In genomic region chr2:153147715-153148114, GRCm38 (mm10) we compare ENCODE assay signal across 8 mouse cellular contexts. TPM values are rescaled to one million over a fixed set of nuclear protein-coding genes. Genes with fewer than 3 reads are reported as not detected.
A peak's percentile ranks its signal among the peaks of the same experiment; 100 is the strongest.
DNase-seq lines count a peak whose midpoint lies in the region; ATAC-seq and TF ChIP-seq lines count a peak whose summit lies in the region.

No protein-coding gene starts in this region.

- H3K9ac ChIP-seq in ES-E14 (ENCODE audit: insufficient read depth, low read depth, low read length, poor library complexity, severe bottlenecking): no peak overlapping the region
- H3K9ac ChIP-seq in heart, postnatal 0 days (replicated peaks; ENCODE audit: low read depth, low read length): no peak overlapping the region

- no peaks in the 10 kb centered on the region for H3K27me3 ChIP-seq in heart, postnatal 0 days (ENCODE audit: control insufficient read depth, insufficient read depth, low read length)

- in situ Hi-C loops in ES-E14 (cut with MboI; ENCODE audit: low sequenced_read_pairs in 2 of 2, unreplicated experiment in 2 of 2): loop anchor here (10.0 to 25.0 kb wide), 2 partner anchors 233 to 235 kb away; partner anchors contain the start of gene Mylk2 (in 2 of the 2)

- no peak overlapping the region for H3K4me3 ChIP-seq in ES-E14 (ENCODE audit: insufficient read depth in 1 of 2, low read depth in 1 of 2, low read length in 2 of 2, poor library complexity in 1 of 2, severe bottlenecking in 1 of 2)
- no peak overlapping the region for H3K4me3 ChIP-seq in heart, postnatal 0 days (ENCODE audit: low read depth, low read length)

- TF ChIP-seq EP300 in heart, postnatal 0 days (IDR thresholded peaks at IDR 0.05; ENCODE audit: low read depth): no peak

- no peak for ATAC-seq in heart, postnatal 0 days (ENCODE audit: insufficient read depth, low read depth)

- no peak overlapping the region for H3K27ac ChIP-seq in ES-E14 (ENCODE audit: insufficient read depth, low read depth, low read length, poor library complexity, severe bottlenecking)
- no peak overlapping the region for H3K27ac ChIP-seq in heart, postnatal 0 days (ENCODE audit: low read depth)

- H3K9me3 ChIP-seq in ES-E14 (ENCODE audit: control insufficient read depth, insufficient read depth, low read depth, low read length): no peaks in the 10 kb centered on the region
- H3K9me3 ChIP-seq in heart, postnatal 0 days (replicated peaks; ENCODE audit: control insufficient read depth, low read length): no peaks in the 10 kb centered on the region

- DNase-seq in ES-E14 (ENCODE audit: low read depth, low spot score): peak; percentile 51
- DNase-seq in adrenal gland, postnatal 14 days: peak; percentile 82
- DNase-seq in embryo, embryonic 9.5 days (ENCODE audit: extremely low spot score): peak; percentile 58
- peak; percentile 46 for DNase-seq in heart, postnatal 0 days (ENCODE audit: low spot score)
- DNase-seq in layer of hippocampus, adult 9-10 months (ENCODE audit: low spot score): peak; percentile 66
- DNase-seq in lung, postnatal 25 days (ENCODE audit: low spot score): peak; percentile 76
- peak; percentile 75 to 81 for DNase-seq in right cerebral cortex, adult 2 months (ENCODE audit: low spot score in 2 of 2)
- peak; percentile 72 for DNase-seq in urinary bladder, postnatal 25 days (ENCODE audit: low spot score)

- WGBS in heart, postnatal 0 days: 16% methylated on average over 3 of the region's 3 CpGs

- H3K4me1 ChIP-seq in ES-E14 (ENCODE audit: control insufficient read depth in 2 of 2, insufficient read depth in 2 of 2, low read length in 2 of 2, poor library complexity in 1 of 2): no peaks in the 10 kb centered on the region
- H3K4me1 ChIP-seq in heart, postnatal 0 days (ENCODE audit: control insufficient read depth, insufficient read depth): no peaks in the 10 kb centered on the region

- no peak overlapping the region for H3K4me2 ChIP-seq in heart, postnatal 0 days (ENCODE audit: low read depth, low read length)

- TF ChIP-seq CTCF in heart, postnatal 0 days (IDR thresholded peaks at IDR 0.05; ENCODE audit: low read depth): peak; percentile 95

- H3K36me3 ChIP-seq in ES-E14 (ENCODE audit: control insufficient read depth, insufficient read depth, low read length, poor library complexity, severe bottlenecking): peaks cover 19% of the 10 kb centered on the region
- no peaks in the 10 kb centered on the region for H3K36me3 ChIP-seq in heart, postnatal 0 days (replicated peaks; ENCODE audit: control insufficient read depth, insufficient read depth, low read length)

TF ChIP-seq in ES-E14, 5 proteins besides CTCF, POLR2A, EP300 and RAD21:
- no peak for TF ChIP-seq MAFK (IDR thresholded peaks at IDR 0.05; ENCODE audit: insufficient read depth, low read depth, low read length)
- TF ChIP-seq ZC3H11A (IDR thresholded peaks at IDR 0.05; ENCODE audit: borderline replicate concordance, low read depth, low read length): 0 out of 2 replicates have a peak, but pooled peaks have one; percentile 35

RNA-seq across cellular contexts. Expression of gene Tm9sf4, which starts 13.4 kb away (rescaled TPM):
- total RNA-seq in ES-E14 (2012; rRNA removed): 62.8 and 108 TPM in 2 replicates
- 96.0 and 104 TPM in 2 replicates for total RNA-seq in adrenal gland, postnatal 14 days (2021)
- total RNA-seq in heart, postnatal 0 days (2014; rRNA removed; ENCODE audit: low replicate concordance): 35.7 and 37.8 TPM in 2 replicates
- 38.2 and 38.8 TPM in 2 replicates for polyA plus RNA-seq in heart, postnatal 0 days (2015; fragmentation: Nextera tagmentation; extraction: Ambion mirVana)

RNA-seq across cellular contexts. Expression of gene Hck, which starts 39.4 kb away (rescaled TPM):
- total RNA-seq in ES-E14 (2012; rRNA removed): 29.3 and 60.8 TPM in 2 replicates
- total RNA-seq in adrenal gland, postnatal 14 days (2021): 2.0 and 2.9 TPM in 2 replicates
- total RNA-seq in heart, postnatal 0 days (2014; rRNA removed; ENCODE audit: low replicate concordance): 3.8 and 6.4 TPM in 2 replicates
- 1.5 and 1.7 TPM in 2 replicates for polyA plus RNA-seq in heart, postnatal 0 days (2015; fragmentation: Nextera tagmentation; extraction: Ambion mirVana)
